Mouse (Mus musculus) layer of hippocampus, adult 18-20 months (tissue): ENCODE data around the gene 3110082I17Rik. TPM values are rescaled to one million over a fixed set of nuclear protein-coding genes. Genes with fewer than 3 reads are reported as not detected.

Experiments
- DNase-seq, 2 experiments: peaks; one replicate each; pipeline ENCODE4 v3.0.0; 2022; ENCODE audit warnings: low spot score in 2 of 2
- total RNA-seq, 2 experiments: library from RNA; stranded (reverse); gene quantifications; 2 replicates each; pipeline ENCODE4 v1.2.3; 2021

The 3110082I17Rik gene
- total RNA-seq, 2 experiments from 2014 or later, result 14.6 to 15.7 TPM

GRCm38 (mm10) chr5:139380385-139381248 lies 79.7 kb downstream of the 3110082I17Rik start:
- DNase-seq, result peak; percentile 71 to 87

GRCm38 (mm10) chr5:139379771-139380384 lies 80.4 kb downstream of the 3110082I17Rik start:
- DNase-seq, result no peak

GRCm38 (mm10) chr5:139378986-139379629 lies 81.2 kb downstream of the 3110082I17Rik start:
- DNase-seq, result no peak

- no peak for DNase-seq
Measured at GRCm38 (mm10) chr5:139378271-139378556, 82.1 kb downstream of the 3110082I17Rik start.

- DNase-seq, result no peak
Measured at GRCm38 (mm10) chr5:139377468-139378270, 82.7 kb downstream of the 3110082I17Rik start, which contains the start of gene Gpr146. Gene Gpr146 (plus strand): TSS chr5:139377697.

- no peak for DNase-seq
Measured at GRCm38 (mm10) chr5:139374841-139375240, 85.5 kb downstream of the 3110082I17Rik start.

GRCm38 (mm10) chr5:139373889-139374444 lies 86.4 kb downstream of the 3110082I17Rik start:
- DNase-seq, result no peak

GRCm38 (mm10) chr5:139373126-139373525 lies 87.2 kb downstream of the 3110082I17Rik start:
- DNase-seq, result no peak

GRCm38 (mm10) chr5:139371631-139372401 lies 88.5 kb downstream of the 3110082I17Rik start:
- peak; percentile 70 to 88 for DNase-seq

- DNase-seq, result no peak
Measured at GRCm38 (mm10) chr5:139371118-139371517, 89.2 kb downstream of the 3110082I17Rik start.

- DNase-seq, result no peak
Measured at GRCm38 (mm10) chr5:139370336-139370735, 90.0 kb downstream of the 3110082I17Rik start.

GRCm38 (mm10) chr5:139368638-139369320 lies 91.5 kb downstream of the 3110082I17Rik start:
- no peak for DNase-seq

- DNase-seq, result no peak
Measured at GRCm38 (mm10) chr5:139367884-139368458, 92.4 kb downstream of the 3110082I17Rik start.

GRCm38 (mm10) chr5:139366484-139366883 lies 93.8 kb downstream of the 3110082I17Rik start:
- DNase-seq, result no peak

- no peak for DNase-seq
Measured at GRCm38 (mm10) chr5:139365827-139366226, 94.5 kb downstream of the 3110082I17Rik start.

GRCm38 (mm10) chr5:139364911-139365571 lies 95.3 kb downstream of the 3110082I17Rik start:
- no peak for DNase-seq

GRCm38 (mm10) chr5:139364260-139364910 lies 95.9 kb downstream of the 3110082I17Rik start:
- DNase-seq, result peak; percentile 76 to 95

- no peak for DNase-seq
Measured at GRCm38 (mm10) chr5:139363858-139364257, 96.5 kb downstream of the 3110082I17Rik start.
